In genomic region chr7:113594363-113594762, GRCm38 (mm10) we compare ENCODE assay signal across 8 mouse cellular contexts.
DNase-seq lines count a peak whose midpoint lies in the region; ATAC-seq lines count a peak whose summit lies in the region.

No protein-coding gene starts in this region.

- DNase-seq in adrenal gland, adult (ENCODE audit: inconsistent age in 2 of 2, low spot score in 1 of 2): peak; percentile 29 to 84
- DNase-seq in adrenal gland, adult 8-10 months: no peak
- peak; percentile 75 for DNase-seq in Muller cell, postnatal 12 days (ENCODE audit: inconsistent ontology term)
- peak; percentile 73 to 84 for DNase-seq in cerebellum, postnatal 10 days
- peak; percentile 73 to 79 for DNase-seq in kidney, postnatal 25 days
- peak; percentile 43 to 63 for DNase-seq in lung, adult 18-20 months
- peak; percentile 46 for DNase-seq in right cerebral cortex, adult 18-20 months

- peak; percentile 86 for ATAC-seq in granulocyte monocyte progenitor cell, adult 5-6 weeks (replicated peaks; ENCODE audit: poor library complexity, severe bottlenecking)
